Mouse (Mus musculus) thymus, postnatal 14 days (tissue): ENCODE results near the gene Angptl8.

ENCODE experiments used
- DNase-seq: peaks from one replicate; pipeline ENCODE4 v3.0.0; 2021

Gene Angptl8

DNA sequence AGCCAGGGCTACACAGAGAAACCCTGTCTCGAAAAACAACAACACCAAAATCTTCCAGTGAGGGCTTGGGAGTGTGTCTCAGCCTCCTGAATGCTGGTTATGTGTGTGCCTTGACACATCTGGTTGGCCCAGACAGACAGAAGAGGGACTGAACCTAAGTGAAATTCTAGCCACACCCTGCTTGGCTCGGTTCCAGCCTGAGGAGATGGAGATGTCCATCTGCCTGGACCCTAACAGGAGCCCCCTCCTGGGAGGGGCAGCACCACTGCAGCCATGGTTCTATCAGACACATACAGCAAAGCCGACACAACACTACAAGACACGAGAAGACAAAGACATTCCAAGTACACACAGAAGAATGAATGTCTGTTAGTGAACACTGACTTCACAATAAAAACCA, 17.2 kb upstream of the Angptl8 start:
- DNase-seq: no peak

DNA sequence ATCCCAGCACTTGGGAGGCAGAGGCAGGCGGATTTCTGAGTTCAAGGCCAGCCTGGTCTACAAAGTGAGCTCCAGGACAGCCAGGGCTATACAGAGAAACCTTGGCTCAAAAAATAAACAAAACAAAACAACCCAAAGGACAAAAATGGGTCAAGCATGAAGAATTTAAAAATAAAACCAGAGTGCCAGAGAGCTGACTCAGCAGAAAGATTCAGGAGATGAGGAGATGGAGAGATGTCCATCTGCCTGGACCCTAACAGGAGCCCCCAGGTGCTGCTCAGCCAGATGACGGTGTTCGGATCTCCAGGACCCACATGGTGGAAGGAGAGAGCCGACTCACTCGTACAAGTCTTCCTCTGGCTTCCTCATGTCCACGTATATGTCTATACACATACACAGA, 16.7 kb upstream of the Angptl8 start:
- no peak for DNase-seq

DNA sequence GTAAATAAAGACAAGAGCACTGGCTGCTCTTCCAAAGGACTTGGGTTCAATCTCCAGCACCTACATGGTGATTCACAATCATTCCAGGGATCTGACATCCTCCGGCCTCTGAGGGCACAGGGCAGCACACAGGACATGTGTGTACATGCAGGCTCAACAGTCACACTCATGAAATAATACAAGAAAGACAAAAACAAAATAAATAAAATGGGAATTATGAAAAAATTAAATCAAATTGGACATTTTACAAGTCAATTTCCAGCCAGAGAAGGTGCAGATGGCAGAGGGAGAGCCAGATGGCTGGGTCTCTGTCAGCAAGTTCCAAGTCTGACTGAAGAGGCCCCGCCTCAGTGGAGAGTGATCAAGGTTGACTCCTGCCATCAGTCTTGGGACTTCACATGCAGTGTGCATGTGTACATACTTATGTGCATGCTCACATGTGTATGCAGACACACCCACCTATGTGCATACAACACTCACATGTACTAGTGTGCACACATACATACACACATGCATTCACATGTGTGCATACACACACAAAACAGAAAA, 16.1 kb upstream of the Angptl8 start:
- DNase-seq: no peak

DNA sequence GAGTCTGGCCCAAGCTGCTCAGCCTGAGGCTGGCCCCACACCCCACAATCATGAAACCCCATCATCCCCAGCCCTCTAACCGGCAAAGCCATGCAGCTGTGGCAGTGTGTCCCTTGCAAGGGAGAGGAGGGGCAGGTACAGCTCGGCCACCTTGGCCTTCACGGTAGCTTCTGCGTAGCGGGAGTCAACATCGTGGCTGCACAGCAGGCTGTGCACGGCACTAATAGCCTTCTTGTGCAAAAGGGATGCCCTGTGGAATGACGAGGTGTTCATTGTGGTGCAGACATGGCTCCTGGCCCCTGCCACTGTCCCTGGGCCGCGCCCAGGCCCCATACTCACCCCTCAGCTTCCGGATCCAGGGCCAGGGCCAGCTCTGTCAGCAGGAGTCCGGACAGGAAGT, 15.1 kb upstream of the Angptl8 start:
- no peak for DNase-seq

DNA sequence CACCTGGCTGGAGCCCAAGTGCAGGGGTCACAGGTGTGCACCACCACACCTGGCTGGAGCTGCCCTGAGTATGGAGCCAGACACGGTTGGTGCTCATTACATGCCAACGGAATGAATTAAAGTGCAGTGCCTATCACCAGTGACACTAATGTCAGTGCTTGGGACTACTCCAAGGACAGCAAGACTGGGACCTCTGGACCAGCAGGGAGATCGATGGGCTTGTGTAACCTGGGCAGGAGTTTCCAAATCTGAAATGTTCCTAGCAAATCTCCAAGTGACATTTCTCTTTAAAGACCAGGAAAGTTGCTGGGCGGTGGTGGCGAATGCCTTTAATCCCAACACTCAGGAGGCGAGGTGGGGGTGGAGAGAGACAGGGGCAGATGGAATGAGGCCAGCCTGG, 12.6 kb upstream of the Angptl8 start:
- no peak for DNase-seq

DNA sequence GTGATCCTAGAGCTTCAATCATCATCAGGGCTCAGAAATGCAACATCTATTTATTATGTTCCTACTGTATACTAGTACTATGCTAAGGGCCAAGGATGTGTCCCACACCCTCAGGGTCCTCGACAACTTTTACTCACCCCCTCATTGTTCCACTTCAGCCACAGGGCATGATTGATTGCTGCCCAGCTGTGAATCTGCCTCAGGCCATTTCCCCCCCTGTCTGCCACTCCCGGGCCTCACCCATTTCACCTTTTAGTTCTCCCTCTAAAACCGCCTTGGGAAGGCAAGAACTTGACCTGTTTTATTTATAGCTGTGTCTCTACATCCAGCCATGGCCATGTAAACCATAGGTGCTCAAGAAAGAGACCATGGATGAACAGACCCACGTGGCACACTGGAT, 11.4 kb upstream of the Angptl8 start:
- DNase-seq: no peak

DNA sequence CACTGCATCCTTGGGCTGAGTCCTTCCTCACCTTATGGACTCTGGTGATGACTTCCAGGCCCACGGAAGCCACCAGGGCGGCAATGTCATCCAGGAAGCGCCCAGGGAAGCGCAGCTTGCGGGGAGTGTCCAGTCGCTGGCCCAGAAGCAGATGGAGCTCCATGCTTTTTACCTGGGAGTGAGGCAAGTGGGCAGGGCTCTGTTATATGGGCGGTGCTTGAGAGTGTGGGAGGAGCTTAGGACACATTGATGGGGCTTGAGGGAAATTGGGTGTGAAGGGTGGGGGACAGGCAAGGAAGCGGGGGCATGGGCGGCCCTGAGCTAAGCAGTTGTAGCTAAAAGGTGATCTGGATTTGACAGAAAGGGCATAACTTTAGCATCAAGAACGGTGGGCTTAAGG, 10.9 kb upstream of the Angptl8 start:
- no peak for DNase-seq

DNA sequence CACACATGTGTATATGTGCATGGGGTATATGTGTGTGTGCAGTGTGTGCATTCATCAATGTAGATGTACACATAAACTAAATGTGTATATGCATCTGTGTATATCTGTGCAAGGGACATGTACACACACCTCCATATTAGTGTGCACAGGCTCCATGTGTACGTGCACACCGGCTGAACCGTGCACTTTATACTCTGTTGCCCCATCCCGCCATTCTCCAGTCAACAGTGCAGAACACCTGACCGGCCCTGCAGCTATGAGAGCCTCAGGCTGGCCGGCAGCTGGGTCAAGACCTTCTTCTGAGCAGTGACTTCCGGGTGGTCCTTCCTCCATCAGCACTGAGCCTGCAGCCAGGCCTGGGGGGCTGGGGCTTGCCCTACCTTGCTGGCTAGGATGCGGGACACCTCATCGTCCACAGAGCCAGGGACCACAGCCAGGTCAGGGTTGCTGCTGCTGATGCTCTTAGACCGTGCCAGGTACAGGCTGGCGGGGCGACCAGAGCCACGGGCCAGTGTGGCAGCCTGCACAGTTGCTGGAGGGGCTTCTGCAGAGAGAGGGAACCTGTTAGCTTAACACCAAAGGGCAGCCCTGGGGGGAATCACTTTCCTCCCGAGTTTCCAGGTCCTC, 5.4 kb upstream of the Angptl8 start:
- no peak for DNase-seq

DNA sequence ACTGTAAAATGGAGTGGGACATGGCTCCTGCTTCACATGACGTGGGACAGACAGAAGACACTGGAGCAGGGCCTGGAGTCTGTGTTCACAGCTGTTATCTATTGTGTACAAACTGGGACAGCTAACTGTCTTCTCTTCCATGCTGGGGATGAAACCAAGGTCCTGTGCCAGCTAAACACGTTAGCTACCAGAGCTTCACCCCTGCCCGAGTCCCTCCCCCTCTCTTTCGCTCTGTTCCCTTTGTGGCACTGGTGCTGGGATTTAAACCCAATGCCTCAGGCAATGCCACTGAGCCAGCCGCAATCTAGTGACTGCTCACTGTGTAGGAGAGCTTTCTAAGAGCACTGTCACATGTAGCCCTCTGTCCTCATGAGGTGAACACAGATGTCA, 4.9 kb upstream of the Angptl8 start:
- no peak for DNase-seq

DNA sequence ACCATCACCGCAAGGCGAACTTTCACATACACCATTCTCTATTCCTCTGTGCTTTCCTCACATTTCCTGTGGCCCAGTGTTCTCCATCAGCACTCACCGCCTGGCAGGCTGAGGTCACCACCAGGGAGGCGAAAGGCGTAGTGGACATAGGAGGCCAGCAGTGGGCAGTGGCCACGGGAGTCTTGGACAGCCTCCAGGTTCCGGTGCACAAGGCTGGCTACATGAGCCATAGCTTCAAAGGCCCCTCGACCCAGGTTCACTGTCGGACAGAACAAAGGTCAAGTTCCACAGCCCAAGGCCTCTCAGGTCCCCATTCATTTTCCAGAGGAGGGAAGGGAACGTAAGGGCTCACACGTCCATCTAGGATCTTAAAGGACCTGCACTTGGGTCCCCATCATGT, 4.4 kb upstream of the Angptl8 start:
- DNase-seq: no peak

DNA sequence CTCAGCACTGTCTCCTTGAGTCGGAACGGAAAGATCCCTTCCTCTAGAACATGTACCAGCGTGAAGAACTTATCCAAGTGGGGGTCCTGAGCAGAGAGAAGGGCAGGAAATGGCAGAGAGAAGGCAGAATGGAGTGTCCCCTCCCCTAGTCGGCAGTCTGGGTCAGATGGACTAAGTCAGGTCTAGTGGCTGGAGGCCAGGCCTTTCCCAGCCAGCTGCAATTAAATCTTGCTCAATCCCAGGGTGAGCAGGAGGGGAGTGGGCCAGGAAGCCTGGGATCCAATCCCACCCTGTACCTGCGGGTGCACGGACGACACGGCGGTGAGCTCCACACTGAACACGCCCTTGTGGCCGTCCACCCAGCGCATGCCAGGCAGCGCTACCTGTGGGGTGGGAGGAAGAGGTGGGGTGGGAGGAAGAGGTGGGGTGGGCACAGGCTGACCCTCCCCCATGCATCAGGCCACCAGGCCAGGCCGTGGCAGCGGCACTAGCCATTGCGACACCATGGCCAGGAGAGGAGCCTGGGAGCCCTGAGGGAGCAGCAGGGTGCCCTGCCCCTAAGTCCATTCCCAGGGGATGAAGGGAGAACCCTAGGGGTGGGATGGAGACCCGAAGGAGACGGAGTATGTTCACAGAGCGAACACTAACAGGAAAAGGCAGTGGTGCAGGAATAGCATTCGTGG, 3.6 kb upstream of the Angptl8 start:
- no peak for DNase-seq

DNA sequence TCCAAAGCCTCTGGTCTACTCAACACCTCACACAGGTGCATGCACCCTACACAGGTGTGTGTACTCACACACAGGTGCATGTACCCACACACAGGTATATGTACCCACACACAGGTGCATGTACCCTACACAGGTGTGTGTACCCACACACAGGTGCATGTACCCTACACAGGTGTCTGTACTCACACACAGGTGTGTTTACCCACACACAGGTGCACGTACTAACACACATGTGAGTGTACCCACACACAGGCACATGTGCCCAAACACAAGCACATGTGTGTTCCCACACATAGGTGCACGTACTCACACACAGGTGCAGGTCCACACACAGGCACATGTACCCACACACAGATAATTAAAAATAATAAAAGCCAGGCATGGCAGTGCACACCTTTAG, 2.4 kb downstream of the Angptl8 start:
- DNase-seq: no peak

DNA sequence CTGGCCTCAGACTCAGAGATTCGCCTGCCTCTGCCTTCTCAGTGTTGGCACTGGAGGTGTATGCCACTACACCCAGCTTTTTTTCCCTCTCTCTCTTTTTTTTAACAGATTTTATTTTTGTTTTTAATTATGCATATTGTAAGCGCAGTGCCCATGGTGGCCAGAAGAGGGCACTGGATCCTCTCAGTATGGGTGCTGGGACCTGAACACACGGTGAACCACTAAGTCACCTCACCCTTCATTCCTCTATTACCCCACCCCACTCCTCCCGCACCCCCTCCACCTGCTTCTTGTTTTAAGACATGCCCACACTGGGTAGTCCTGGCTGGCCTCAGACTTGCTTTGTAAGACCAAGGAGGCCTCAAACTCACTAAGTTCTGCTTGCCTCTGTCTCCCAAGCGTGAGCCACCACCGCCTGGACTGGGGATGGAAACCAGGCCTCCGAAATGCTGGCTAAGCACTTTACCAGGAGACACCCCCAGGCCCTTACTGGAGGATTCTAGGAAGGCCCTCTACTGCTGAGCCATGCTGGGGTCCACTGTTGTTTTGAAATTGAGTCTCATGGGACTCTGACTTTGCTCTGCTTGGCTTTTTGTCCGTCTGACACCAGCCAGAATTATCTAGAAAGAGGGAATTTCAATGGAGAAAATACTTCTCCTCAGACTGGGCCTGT, 4.9 kb downstream of the Angptl8 start:
- peak; percentile 44 for DNase-seq

DNA sequence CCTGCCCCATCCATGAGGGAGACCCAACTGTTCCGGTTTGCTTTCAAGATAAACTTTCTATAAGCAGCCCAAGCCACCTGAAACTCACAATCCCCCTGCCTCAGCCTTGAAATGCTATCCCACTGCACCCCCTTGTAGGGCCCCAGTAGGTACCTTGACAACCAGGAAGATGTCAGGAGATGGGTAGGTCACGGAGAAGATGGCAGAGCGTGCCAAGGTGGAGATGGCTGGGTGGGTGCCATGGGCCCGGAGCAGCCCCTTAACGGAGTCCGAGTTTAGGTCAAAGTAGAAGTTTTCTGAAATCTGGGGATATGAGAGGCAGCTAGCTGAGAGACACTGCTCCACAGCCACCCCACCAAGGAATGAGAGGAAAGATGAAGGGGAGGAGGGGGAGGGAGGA, 6.0 kb downstream of the Angptl8 start:
- no peak for DNase-seq

DNA sequence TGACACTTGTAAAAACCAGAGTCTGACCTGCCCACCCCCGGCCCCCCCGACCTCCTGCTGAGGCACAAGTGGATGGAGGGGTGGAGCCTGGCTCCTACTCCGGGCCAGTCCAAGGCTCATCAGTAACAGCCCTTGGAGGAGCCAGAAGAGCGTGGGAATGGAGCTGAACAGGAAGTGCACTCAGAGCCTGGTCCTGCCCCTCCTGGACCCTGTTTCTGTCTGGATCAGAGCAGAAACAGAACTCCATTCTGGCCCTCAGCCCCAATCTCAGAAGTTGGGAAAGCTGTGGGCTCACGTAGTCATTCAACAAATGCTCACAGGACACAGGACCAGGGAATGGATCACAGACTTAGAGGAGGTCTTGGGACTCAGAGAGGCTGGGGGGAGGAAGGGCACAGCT, 7.1 kb downstream of the Angptl8 start:
- DNase-seq: no peak

DNA sequence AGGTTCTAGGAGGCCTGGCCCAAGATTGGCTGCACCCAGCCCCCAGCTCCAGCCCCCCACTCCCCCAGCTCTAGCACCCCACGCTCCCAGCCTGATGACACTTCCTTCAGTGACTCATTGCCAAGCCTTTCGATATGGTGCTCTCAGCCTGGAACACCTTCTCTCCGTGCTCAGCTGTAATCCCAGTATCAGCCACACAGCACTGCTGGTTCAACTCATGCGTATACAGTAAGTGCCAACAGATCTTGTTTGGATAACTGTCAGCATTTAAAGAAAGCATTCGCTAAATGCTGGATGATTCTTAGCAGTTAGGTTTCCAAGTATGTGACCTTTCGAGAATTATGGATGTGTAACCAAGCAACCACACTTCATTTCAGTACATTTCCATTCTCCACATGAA, 7.8 kb downstream of the Angptl8 start:
- DNase-seq: no peak

DNA sequence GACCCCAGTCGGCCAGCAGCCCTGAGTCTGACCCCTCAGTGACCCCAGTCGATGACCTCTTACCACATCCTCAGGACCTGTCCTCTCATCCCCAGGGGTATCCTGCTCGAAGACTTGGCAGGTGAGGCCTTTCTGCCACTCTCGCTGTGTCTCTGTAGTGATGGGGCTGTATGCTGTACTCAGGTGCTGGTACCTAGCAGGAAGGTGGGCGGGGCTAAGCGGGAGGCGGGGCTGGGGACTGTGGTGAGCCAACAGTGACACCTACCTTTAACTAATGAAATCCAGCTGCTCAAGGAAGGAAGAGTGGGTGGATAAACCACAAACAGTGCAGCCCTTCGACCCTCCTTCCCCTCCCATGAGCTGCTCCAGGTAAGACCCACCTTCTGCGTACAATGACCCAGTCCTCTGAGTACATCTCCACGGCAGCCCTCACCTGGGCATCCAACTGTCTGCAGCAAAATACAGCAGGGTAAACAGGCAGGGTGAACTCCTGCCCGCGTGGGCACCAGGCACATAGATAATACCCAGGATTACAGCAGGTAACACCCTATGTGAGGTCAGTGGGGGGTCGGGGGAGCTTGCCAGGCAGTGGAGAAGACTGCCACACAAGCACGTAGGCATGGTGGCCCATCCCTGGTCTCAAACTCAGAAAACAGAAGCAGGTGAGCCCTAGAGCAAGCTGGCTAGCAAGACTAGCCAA, 10.2 kb downstream of the Angptl8 start:
- peak; percentile 24 for DNase-seq

DNA sequence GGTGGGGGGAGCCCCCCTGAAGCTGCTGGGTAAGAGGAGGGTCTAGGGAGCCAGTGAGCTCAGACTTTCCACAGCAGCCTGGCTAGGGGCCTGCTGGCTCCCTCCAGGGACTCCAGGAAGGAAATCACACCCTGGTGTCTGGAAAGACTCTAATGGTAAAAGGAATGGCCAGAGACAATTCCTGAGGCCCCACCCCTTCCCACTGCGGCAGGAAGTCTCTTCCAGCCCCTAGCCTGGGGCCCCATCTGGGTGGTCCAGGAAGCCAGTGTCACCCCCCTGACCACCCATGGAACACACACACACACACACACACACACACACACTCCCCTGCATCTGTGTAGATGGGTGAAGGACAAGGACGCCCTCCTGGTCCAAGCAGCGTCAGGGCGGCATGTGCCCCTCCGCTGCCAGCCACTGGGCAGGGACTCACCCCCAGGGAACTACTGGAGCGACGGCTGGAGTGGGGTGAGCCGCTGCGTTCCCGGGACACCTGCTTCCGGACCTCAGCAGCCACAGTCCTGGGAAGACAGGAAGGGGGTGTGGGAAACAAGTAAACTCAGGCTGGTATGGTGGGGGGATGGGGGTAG, 11.5 kb downstream of the Angptl8 start:
- DNase-seq: no peak

DNA sequence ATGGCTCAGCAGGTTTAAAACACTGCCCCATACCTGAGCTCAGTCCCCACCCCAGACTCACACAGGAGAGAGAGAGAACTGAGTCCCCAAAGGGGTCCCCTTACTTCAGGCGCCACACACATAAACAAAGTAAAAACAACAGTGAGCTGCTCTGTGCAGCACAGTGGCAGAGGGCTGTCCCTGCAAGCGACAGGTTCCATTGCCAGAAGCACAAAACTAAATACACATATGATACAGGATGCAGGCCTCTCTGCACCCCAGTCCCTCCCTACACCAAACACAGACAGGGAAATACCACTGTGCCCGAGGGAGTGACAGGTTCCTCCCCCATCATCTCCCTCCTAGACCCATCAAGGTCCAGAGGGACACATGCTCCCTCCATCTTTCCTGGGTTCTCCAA, 12.1 kb downstream of the Angptl8 start:
- DNase-seq: no peak

DNA sequence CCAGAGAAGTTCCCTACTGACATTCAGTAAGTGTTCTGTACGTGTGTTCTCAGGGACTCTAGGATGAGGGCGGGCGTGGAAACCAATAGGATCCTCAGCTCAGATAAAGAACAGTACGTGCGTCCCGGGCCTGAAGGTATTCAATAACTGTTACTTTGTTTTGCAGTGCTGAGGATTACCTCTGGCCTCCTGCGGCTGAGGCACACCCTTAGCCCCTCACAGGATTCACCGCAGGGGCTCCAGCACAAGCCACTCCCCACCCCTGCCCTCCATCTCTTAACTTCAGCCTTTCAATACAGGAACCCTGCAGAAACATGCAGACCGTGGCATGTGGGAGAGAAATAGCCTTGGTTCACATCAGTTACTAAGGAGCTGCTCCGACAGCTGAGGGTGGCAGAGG, 12.6 kb downstream of the Angptl8 start:
- DNase-seq: no peak

DNA sequence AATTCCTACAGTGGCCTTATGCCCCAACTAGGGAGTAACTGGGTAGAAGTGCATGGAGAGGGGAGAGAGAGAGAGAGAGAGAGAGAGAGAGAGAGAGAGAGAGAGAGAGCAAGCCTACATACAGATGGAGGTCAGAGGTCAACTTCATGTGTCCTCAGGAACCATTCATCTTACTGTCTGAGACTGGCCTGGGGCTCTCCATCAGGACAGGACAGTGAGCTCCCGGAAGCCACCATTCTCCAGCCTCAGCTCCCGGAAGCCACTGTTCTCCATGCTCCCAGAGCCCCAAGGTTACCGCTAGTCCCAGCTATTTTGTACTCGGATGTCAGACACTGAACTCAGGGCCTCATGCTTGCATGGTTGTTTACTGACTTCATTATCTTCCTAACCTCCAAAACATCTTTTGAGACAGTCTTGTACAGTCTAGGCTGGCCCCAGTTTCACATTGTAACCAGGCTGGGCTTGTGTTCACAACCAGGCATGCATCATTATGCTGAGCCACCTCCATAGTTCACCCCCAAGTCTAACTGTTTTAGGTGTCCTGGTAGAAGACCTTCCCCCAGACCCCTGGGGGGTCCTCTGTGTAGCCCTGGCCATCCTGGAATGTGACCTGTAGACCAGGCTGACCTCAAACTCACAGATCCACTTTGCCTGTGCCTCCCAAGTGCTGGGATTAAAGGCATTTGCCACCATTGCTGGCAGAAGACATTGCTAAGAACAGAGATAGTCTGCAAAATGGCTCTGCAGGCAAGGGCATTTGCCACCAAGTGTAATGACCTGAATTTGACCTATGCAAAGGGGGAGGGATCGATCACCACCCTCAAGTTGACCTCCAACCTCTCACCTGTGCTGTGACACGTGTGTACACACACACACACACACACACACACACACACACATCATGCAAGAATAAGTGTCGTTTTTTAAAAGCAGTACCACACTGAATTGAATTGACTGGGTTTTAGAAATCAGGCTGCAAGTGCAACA, 14.7 kb downstream of the Angptl8 start:
- DNase-seq: no peak

DNA sequence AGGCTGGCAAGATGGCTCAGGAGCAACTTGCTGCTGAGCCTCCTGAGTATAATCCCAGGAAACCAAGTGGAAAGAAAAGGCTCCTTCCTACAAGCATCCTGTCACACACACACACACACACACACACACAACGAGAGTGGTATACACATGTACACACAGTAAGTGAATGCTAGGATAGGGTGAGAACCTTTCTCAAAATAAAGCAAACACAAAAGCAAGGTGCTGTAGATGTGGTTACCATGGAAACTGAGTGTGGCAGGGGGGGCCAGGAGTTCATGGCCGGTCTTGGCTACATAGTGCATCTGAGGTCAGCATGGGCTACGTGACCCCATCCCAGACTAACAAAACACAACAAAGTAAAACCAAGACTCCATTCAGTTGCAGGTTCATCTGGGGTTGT, 15.8 kb downstream of the Angptl8 start:
- no peak for DNase-seq
